Mouse (Mus musculus) CH12.LX (cell line): ENCODE results near the gene Ttc23l. TPM values are rescaled to one million over a fixed set of nuclear protein-coding genes. Genes with fewer than 3 reads are reported as not detected.

Source experiments
- DNase-seq: peaks from one replicate; pipeline ENCODE4 v3.0.0-alpha.2; 2013; ENCODE audit errors: extremely low read depth
- H3K27ac ChIP-seq: 2 replicates; pipeline ENCODE4 v1.5.1; 2012; ENCODE audit warnings: low read depth, mild to moderate bottlenecking, control low read depth, moderate library complexity; ENCODE audit not compliant: insufficient read depth
- H3K27me3 ChIP-seq: replicated peaks from 2 replicates; pipeline ENCODE3; 2012; ENCODE audit warnings: inconsistent platforms
- H3K36me3 ChIP-seq, 2 experiments: replicated peaks in 1 of 2; 2 replicates each; pipeline versions ENCODE3 to v1.6.1; 2012; ENCODE audit warnings: inconsistent platforms in 1 of 2, low read length in 1 of 2, mild to moderate bottlenecking in 1 of 2, mixed read lengths in 1 of 2, moderate library complexity in 1 of 2; ENCODE audit not compliant: control insufficient read depth in 1 of 2, insufficient read depth in 1 of 2
- H3K4me1 ChIP-seq, 2 experiments: 2 replicates each; pipeline ENCODE4 v1.6.1; 2012; ENCODE audit warnings: inconsistent platforms in 1 of 2, moderate library complexity in 1 of 2; ENCODE audit not compliant: insufficient read depth in 2 of 2, control insufficient read depth in 1 of 2
- H3K4me2 ChIP-seq: 2 replicates; pipeline ENCODE4 v1.6.1; 2012; ENCODE audit warnings: low read depth, mild to moderate bottlenecking, control low read depth; ENCODE audit not compliant: poor library complexity, insufficient read depth, severe bottlenecking
- H3K4me3 ChIP-seq, 3 experiments: fragments of 150-350 bp in 1 of 3; sonication (generic) in 1 of 3; replicated peaks in 1 of 3; 2 replicates each; pipeline versions ENCODE3 to v1.5.1; 2011 to 2012; ENCODE audit warnings: low read depth in 2 of 3, low read length in 2 of 3, mild to moderate bottlenecking in 2 of 3, moderate library complexity in 2 of 3, control low read depth in 1 of 3, improper control_type of control experiment in 1 of 3, inconsistent platforms in 1 of 3, mixed read lengths in 1 of 3; ENCODE audit not compliant: poor library complexity in 1 of 3
- H3K79me2 ChIP-seq: replicated peaks from 2 replicates; pipeline ENCODE4 v1.6.1; 2012; ENCODE audit warnings: mild to moderate bottlenecking, moderate library complexity; ENCODE audit not compliant: control insufficient read depth, poor library complexity, insufficient read depth, severe bottlenecking; ENCODE audit errors: extremely low read depth
- H3K9ac ChIP-seq: 2 replicates; pipeline ENCODE4 v1.6.1; 2012; ENCODE audit warnings: low read depth, mild to moderate bottlenecking, control low read depth, moderate library complexity; ENCODE audit not compliant: insufficient read depth
- H3K9me3 ChIP-seq: replicated peaks from 2 replicates; pipeline ENCODE3; 2012; ENCODE audit warnings: low read length, inconsistent platforms, mixed read lengths
- BHLHE40 ChIP-seq: IDR thresholded peaks from 2 replicates; pipeline ENCODE4 v1.6.1; 2011; ENCODE audit warnings: mild to moderate bottlenecking, low read depth, low read length, improper control_type of control experiment
- CHD1 ChIP-seq: IDR thresholded peaks from 2 replicates; pipeline ENCODE4 v1.6.1; 2012; ENCODE audit warnings: low read depth, low read length, improper control_type of control experiment, inconsistent platforms
- CHD2 ChIP-seq: IDR thresholded peaks from 2 replicates; pipeline ENCODE4 v1.6.1; 2011; ENCODE audit warnings: low read length, improper control_type of control experiment
- CTCF ChIP-seq, 2 experiments: IDR thresholded peaks in 1 of 2; conservative IDR thresholded peaks in 1 of 2; 2 replicates each; pipeline ENCODE4 v1.5.1; 2011 to 2012; ENCODE audit warnings: low read depth in 2 of 2, low read length in 2 of 2, improper control_type of control experiment in 1 of 2, inconsistent platforms in 1 of 2, mild to moderate bottlenecking in 1 of 2, moderate library complexity in 1 of 2
- ELF1 ChIP-seq: IDR thresholded peaks from 2 replicates; pipeline ENCODE4 v1.6.1; 2014; ENCODE audit warnings: low read depth, mild to moderate bottlenecking, inconsistent platforms, low read length, improper control_type of control experiment
- EP300 ChIP-seq: IDR thresholded peaks from 2 replicates; pipeline ENCODE4 v1.6.1; 2011; ENCODE audit warnings: low read length, improper control_type of control experiment
- ETS1 ChIP-seq: conservative IDR thresholded peaks from 2 replicates; pipeline ENCODE4 v1.6.1; 2012; ENCODE audit warnings: low read depth, mild to moderate bottlenecking, inconsistent platforms, low read length, improper control_type of control experiment, moderate library complexity
- GABPA ChIP-seq: IDR thresholded peaks from 2 replicates; pipeline ENCODE4 v1.6.1; 2012; ENCODE audit warnings: low read depth, low read length, improper control_type of control experiment, inconsistent platforms; ENCODE audit not compliant: insufficient replicate concordance
- JUN ChIP-seq: IDR thresholded peaks from 2 replicates; pipeline ENCODE4 v1.6.1; 2011; ENCODE audit warnings: low read depth, mild to moderate bottlenecking, low read length, improper control_type of control experiment, moderate library complexity; ENCODE audit not compliant: insufficient read depth
- JUND ChIP-seq: conservative IDR thresholded peaks from 2 replicates; pipeline ENCODE4 v1.6.1; 2011; ENCODE audit warnings: low read depth, low read length, improper control_type of control experiment
- KAT2A ChIP-seq: IDR thresholded peaks from 2 replicates; pipeline ENCODE4 v1.6.1; 2012; ENCODE audit warnings: low read length, improper control_type of control experiment, inconsistent platforms; ENCODE audit not compliant: insufficient replicate concordance
- MAX ChIP-seq: IDR thresholded peaks from 2 replicates; pipeline ENCODE4 v1.6.1; 2011; ENCODE audit warnings: low read length, improper control_type of control experiment
- MAZ ChIP-seq: IDR thresholded peaks from 2 replicates; pipeline ENCODE4 v1.6.1; 2012; ENCODE audit warnings: low read depth, mild to moderate bottlenecking, inconsistent platforms, low read length, improper control_type of control experiment, moderate library complexity
- MXI1 ChIP-seq: IDR thresholded peaks from 2 replicates; pipeline ENCODE4 v1.6.1; 2011; ENCODE audit warnings: mild to moderate bottlenecking, low read depth, low read length, improper control_type of control experiment
- MYC ChIP-seq: IDR thresholded peaks from 2 replicates; pipeline ENCODE4 v1.6.1; 2011; ENCODE audit warnings: low read depth, mild to moderate bottlenecking, improper control_type of control experiment, low read length
- NRF1 ChIP-seq: IDR thresholded peaks from 2 replicates; pipeline ENCODE4 v1.6.1; 2014; ENCODE audit warnings: low read depth, mild to moderate bottlenecking, inconsistent platforms, low read length, improper control_type of control experiment, moderate library complexity
- POLR2A ChIP-seq: IDR thresholded peaks from 2 replicates; pipeline ENCODE4 v1.6.1; 2011; ENCODE audit warnings: low read depth, mild to moderate bottlenecking, improper control_type of control experiment, low read length
- POLR2AphosphoS2 ChIP-seq: IDR thresholded peaks from 2 replicates; pipeline ENCODE4 v1.6.1; 2011; ENCODE audit warnings: low read depth, low read length, improper control_type of control experiment
- RCOR1 ChIP-seq: conservative IDR thresholded peaks from 2 replicates; pipeline ENCODE4 v1.6.1; 2012; ENCODE audit warnings: low read depth, mild to moderate bottlenecking, inconsistent platforms, low read length, improper control_type of control experiment
- SIN3A ChIP-seq: IDR thresholded peaks from 2 replicates; pipeline ENCODE4 v1.6.1; 2012; ENCODE audit warnings: low read length, improper control_type of control experiment, inconsistent platforms
- SMC3 ChIP-seq: IDR thresholded peaks from 2 replicates; pipeline ENCODE4 v1.6.1; 2011; ENCODE audit warnings: low read depth, low read length, improper control_type of control experiment
- TBP ChIP-seq: conservative IDR thresholded peaks from 2 replicates; pipeline ENCODE4 v1.6.1; 2011; ENCODE audit warnings: low read depth, low read length, improper control_type of control experiment
- TCF12 ChIP-seq: IDR thresholded peaks from 2 replicates; pipeline ENCODE4 v1.6.1; 2014; ENCODE audit warnings: low read depth, mild to moderate bottlenecking, inconsistent platforms, low read length, improper control_type of control experiment
- UBTF ChIP-seq: IDR thresholded peaks from 2 replicates; pipeline ENCODE4 v1.6.1; 2012; ENCODE audit warnings: low read depth, mild to moderate bottlenecking, inconsistent platforms, low read length, improper control_type of control experiment, moderate library complexity
- USF1 ChIP-seq: IDR thresholded peaks from 2 replicates; pipeline ENCODE4 v1.6.1; 2014; ENCODE audit warnings: low read depth, mild to moderate bottlenecking, inconsistent platforms, low read length, improper control_type of control experiment
- USF2 ChIP-seq: conservative IDR thresholded peaks from 2 replicates; pipeline ENCODE4 v1.6.1; 2011; ENCODE audit warnings: low read depth, low read length, improper control_type of control experiment
- ZC3H11A ChIP-seq: IDR thresholded peaks from 2 replicates; pipeline ENCODE4 v1.6.1; 2012; ENCODE audit warnings: low read depth, mild to moderate bottlenecking, inconsistent platforms, low read length, improper control_type of control experiment
- ZKSCAN1 ChIP-seq: IDR thresholded peaks from 2 replicates; pipeline ENCODE4 v1.6.1; 2012; ENCODE audit warnings: low read depth, inconsistent platforms, low read length, improper control_type of control experiment, borderline replicate concordance
- ZMIZ1 ChIP-seq: IDR thresholded peaks from 2 replicates; pipeline ENCODE4 v1.6.1; 2012; ENCODE audit warnings: low read depth, mild to moderate bottlenecking, inconsistent platforms, low read length, improper control_type of control experiment
- ZNF384 ChIP-seq: IDR thresholded peaks from 2 replicates; pipeline ENCODE4 v1.6.1; 2012; ENCODE audit warnings: low read depth, low read length, improper control_type of control experiment, inconsistent platforms
- dilution Hi-C: fragments of 300-500 bp; cut with MboI; formaldehyde crosslinking; loops from 2 replicates; pipeline ENCODE4 v1.14.3; 2020; ENCODE audit warnings: low sequenced_read_pairs; ENCODE audit not compliant: extremely low pct_unique_long_range_greater_than_20kb, extremely low pct_ligation_motif_present
- in situ Hi-C: fragments of 300-500 bp; cut with MboI; formaldehyde crosslinking; loops from 3 replicates; pipeline ENCODE4 v1.14.3; 2019; ENCODE audit warnings: low sequenced_read_pairs, low pct_ligation_motif_present, low pct_unique_long_range_greater_than_20kb, mixed read lengths
- polyA plus RNA-seq: library from polyadenylated mRNA; unstranded; fragments of >175 nt; gene quantifications from 2 replicates; pipeline ENCODE4 v1.2.1, GENCODE M21; 2012; ENCODE audit warnings: low read depth; ENCODE audit not compliant: insufficient read length
- total RNA-seq, 2 experiments: library from RNA; depleted of rRNA; stranded (reverse); fragments of 300-350 nt in 1 of 2; fragments of >200 nt in 1 of 2; gene quantifications; 2 replicates each; pipeline ENCODE4 v1.2.3; 2012 to 2014

Gene Ttc23l
- total and polyA plus RNA-seq, 3 experiments, result 0.15 to 0.31 TPM; not detected in 1

GRCm38 (mm10) chr15:10470941-10471340, 87.5 kb downstream of the Ttc23l start:
- Histone ChIP-seq H3K27me3 (no peaks in the 10 kb centered on the region), H3K4me2 (peak overlapping the region; percentile 77), H3K4me1 (peaks cover 4 to 19% of the 10 kb centered on the region in 2 experiments), H3K36me3 (peaks cover 10 to 20% of the 10 kb centered on the region in 2 experiments), H3K9me3 (no peaks in the 10 kb centered on the region), H3K27ac (no peak overlapping the region), H3K79me2 (peaks cover 19% of the 10 kb centered on the region), H3K9ac (peak overlapping the region; percentile 48), H3K4me3 (peak overlapping the region in 2 of 3 experiments; percentile 65 to 81)
- in situ Hi-C loops, result no loop called here
- no peak for DNase-seq
- dilution Hi-C loops, result no loop called here
- no peak for TF ChIP-seq ZNF384
- TF ChIP-seq JUN, result no peak
- TF ChIP-seq CTCF (conservative IDR thresholded peaks at IDR 0.05 in 1 of 2, IDR thresholded peaks at IDR 0.05 in 1 of 2; ENCODE audit: low read depth in 2 of 2, low read length in 2 of 2), result no peak
- no peak for TF ChIP-seq ZC3H11A
- no peak for TF ChIP-seq JUND
- no peak for TF ChIP-seq GABPA
- TF ChIP-seq SMC3, result no peak
- TF ChIP-seq MXI1, result no peak

DNA sequence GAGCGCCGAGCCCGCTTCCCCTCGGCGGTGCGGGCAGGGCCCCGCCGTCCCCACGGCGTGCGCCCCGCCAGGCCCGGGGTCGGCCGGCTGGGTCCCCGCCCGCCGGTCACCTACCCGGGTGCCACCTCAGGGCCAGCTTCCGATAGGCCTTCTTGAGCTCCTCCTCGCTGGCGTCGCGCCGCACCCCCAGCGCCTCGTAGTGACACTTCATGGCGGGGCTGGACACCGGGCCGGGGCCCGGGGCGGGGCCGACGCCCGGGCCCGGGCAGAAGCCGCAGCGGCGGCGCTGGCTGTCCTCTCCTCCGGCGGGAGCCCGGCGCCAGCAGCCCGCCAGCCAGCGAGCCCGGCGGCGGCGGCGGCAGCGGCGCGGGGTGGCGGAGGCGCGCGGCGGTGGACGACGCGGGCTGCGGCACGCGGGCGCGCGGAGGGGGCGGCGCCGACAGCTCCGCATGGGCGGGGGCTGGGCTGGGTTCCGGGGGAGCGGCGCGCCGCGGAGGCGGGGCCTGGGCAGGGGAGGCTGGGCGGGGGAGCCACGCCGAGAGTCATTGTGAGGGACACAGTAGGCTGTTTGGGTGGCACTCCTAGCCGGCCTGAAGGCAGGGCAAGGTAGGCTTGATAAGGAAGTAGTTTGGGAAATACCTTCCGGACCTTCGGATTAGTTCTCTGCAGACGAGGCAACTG, 88.2 kb downstream of the Ttc23l start, which contains the start of gene Dnajc21:
Dnajc21 (minus strand) TSS at position 366 of the 681 bp plus-strand sequence.
- Histone ChIP-seq H3K4me2 (peak within 1 kb of the TSS; percentile 91), H3K27me3 (no peaks in the 10 kb centered on the region), H3K4me3 (peak within 1 kb of the TSS; percentile 78 to 87 (median 81))
- peak; percentile 61 for DNase-seq
- TF ChIP-seq TBP (no peak; the same call in 1 of the 2 replicates), UBTF (peak; percentile 81; the same call in 1 of the 2 replicates), EP300 (no peak), RCOR1 (no peak), JUND (no peak), SIN3A (no peak), ELF1 (no peak), NRF1 (no peak), ZMIZ1 (no peak), MAX (no peak), ZKSCAN1 (peak; percentile 43), MYC (no peak), CHD2 (no peak), USF2 (no peak), ZNF384 (no peak), ETS1 (no peak), POLR2A (peak; percentile 75), GABPA (no peak), SMC3 (no peak), BHLHE40 (0 out of 2 replicates have a peak, but pooled peaks have one; percentile 4), MXI1 (peak; percentile 48), TCF12 (peak; percentile 18; the same call in 1 of the 2 replicates), USF1 (no peak), CHD1 (no peak), KAT2A (no peak), POLR2AphosphoS2 (no peak), MAZ (0 out of 2 replicates have a peak, but pooled peaks have one; percentile 27)
- TF ChIP-seq, all 38 proteins: peak for 7
- Histone ChIP-seq H3K79me2 (peaks cover 19% of the 10 kb centered on the region), H3K9ac (peak within 1 kb of the TSS; percentile 98), H3K27ac (no peak within 1 kb of the TSS), H3K4me1 (peaks cover 4 to 19% of the 10 kb centered on the region in 2 experiments), H3K36me3 (peaks cover 3 to 13% of the 10 kb centered on the region in 2 experiments), H3K9me3 (no peaks in the 10 kb centered on the region)
- dilution Hi-C loops (no loop called here), in situ Hi-C loops (no loop called here)
